Mouse (Mus musculus): ENCODE measurements at regions not wholly inside any gene's neighbourhood (a gene's known extent, or its start where the extent isn't known, plus 50 kb on each side); places are given as distances from the start of the nearest gene placed in this dataset.
"Not testable (repeated sequence)": the region's sequence is repeated elsewhere in the genome, so short reads cannot be mapped to it uniquely, and the experiment has no call there.

DNA sequence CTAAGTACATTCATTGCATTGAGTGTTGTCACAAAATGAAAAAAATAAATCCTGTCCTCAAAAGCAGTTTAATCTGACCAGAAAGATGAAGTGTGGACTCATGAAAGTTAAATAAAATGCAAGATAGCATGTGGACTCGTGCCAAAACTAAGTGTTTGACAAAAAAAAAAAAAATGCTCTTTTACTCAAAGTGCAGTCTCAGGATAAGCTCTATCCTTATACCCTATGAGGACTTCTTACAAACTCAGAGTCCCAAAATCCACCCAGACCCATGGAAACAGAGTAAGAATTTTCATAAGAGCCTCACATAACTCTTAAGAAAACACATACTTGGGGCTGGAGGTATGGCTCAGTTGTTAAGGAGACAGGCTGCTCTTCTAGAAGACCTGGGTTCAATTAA lies 267.7 kb downstream of the Tpbg start:
- TF ChIP-seq FOSL1 (IDR thresholded peaks at IDR 0.05; ENCODE audit: insufficient read depth, low read length, poor library complexity, severe bottlenecking): no peak
- no peak for TF ChIP-seq MYOG (IDR thresholded peaks at IDR 0.05; ENCODE audit: control insufficient read depth, extremely low read depth, insufficient read length)
- no peak for TF ChIP-seq CEBPB (IDR thresholded peaks at IDR 0.05; ENCODE audit: low read depth)
- TF ChIP-seq USF1 (IDR thresholded peaks at IDR 0.05; ENCODE audit: low read depth): no peak
- no peaks in the 10 kb centered on the region for H3K79me2 ChIP-seq (ENCODE audit: control insufficient read depth, insufficient read depth)
- H3K36me3 ChIP-seq (ENCODE audit: control insufficient read depth, insufficient read depth): no peaks in the 10 kb centered on the region
- no peaks in the 10 kb centered on the region for H3K27me3 ChIP-seq (ENCODE audit: control insufficient read depth, insufficient read depth, insufficient read length)
- H3K4me3 ChIP-seq (ENCODE audit: insufficient read depth, poor library complexity, severe bottlenecking): no peak overlapping the region
- H3ac ChIP-seq (ENCODE audit: control insufficient read depth, insufficient read length, low read depth): no peak overlapping the region
- H3K79me3 ChIP-seq (ENCODE audit: low read depth): no peaks in the 10 kb centered on the region

DNA sequence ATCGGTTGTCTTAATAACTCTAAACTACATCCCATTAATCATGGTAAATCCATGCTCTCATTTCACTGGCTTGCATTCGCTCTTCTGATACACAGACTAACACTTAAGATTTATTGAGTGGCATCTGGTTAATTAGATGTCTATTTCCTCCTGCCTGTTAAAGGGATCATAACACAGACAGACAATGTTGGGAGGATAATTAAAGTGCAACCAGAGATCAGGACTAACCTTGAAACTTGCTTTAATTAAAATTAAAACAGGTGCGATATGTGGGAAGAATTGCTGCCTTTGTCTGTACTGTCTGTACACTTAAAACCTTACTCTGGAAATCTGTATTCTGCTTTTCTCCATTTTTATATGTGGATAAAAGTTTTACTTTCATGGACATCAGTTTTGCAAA lies 277.2 kb downstream of the Tpbg start:
- H3K79me2 ChIP-seq (ENCODE audit: control insufficient read depth, insufficient read depth): no peaks in the 10 kb centered on the region
- no peaks in the 10 kb centered on the region for H3K27me3 ChIP-seq (ENCODE audit: control insufficient read depth, insufficient read depth, insufficient read length)
- TF ChIP-seq MYOD1 (IDR thresholded peaks at IDR 0.05; ENCODE audit: control insufficient read depth, insufficient read length, low read depth) (no peak), MYOG (IDR thresholded peaks at IDR 0.05; ENCODE audit: control insufficient read depth, extremely low read depth, insufficient read length) (no peak), CEBPB (IDR thresholded peaks at IDR 0.05; ENCODE audit: low read depth) (no peak)
- H3K36me3 ChIP-seq (ENCODE audit: control insufficient read depth, insufficient read depth): no peaks in the 10 kb centered on the region
- H3K79me3 ChIP-seq (ENCODE audit: low read depth): no peaks in the 10 kb centered on the region
- H3K4me3 ChIP-seq (ENCODE audit: insufficient read depth, poor library complexity, severe bottlenecking): no peak overlapping the region
- H3ac ChIP-seq (ENCODE audit: control insufficient read depth, insufficient read length, low read depth): no peak overlapping the region

DNA sequence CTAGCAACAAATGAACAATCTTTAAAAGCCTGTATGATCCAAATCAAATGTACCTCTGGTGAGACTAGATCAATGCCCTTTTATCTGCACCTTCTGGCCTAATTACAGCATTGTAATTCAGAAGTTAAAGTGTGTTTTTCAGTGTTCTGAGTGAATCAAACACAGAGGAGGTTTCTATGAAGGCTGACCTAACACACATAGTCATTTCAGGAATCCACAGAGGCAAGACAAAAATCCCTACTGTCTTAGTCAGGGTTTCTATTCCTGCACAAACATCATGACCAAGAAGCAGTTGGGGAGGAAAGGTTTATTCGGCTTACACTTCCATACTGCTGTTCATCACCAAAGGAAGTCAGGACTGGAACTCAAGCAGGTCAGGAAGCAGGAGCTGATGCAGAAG lies 293.4 kb downstream of the Tpbg start:
- not testable (repeated sequence) for H3K27me3 ChIP-seq (ENCODE audit: control insufficient read depth, insufficient read depth, insufficient read length); H3K36me3 ChIP-seq (ENCODE audit: control insufficient read depth, insufficient read depth); H3K4me3 ChIP-seq (ENCODE audit: insufficient read depth, poor library complexity, severe bottlenecking); H3K79me3 ChIP-seq (ENCODE audit: low read depth); H3ac ChIP-seq (ENCODE audit: control insufficient read depth, insufficient read length, low read depth); H3K79me2 ChIP-seq (ENCODE audit: control insufficient read depth, insufficient read depth)

DNA sequence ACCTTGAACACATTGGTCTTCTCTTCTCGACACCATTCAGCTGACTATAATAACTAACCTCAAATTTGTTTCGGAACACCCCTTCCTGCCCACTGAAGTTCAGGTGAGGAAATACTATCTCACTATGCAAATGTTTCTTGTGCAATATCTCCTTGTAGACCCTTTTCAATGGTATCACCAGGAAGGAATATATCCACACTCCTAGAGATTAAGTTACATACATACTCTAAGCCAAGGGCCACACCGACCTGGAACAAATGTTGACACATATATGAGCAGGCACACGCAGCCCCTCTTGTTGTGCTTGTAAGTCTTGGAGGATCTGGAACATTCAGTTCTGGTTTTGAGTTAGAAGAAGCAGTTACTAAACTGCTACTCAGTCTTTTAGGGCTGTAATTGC lies 303.7 kb downstream of the Tpbg start:
- no peaks in the 10 kb centered on the region for H3K79me3 ChIP-seq (ENCODE audit: low read depth)
- TF ChIP-seq USF1 (IDR thresholded peaks at IDR 0.05; ENCODE audit: low read depth): no peak
- no peak for TF ChIP-seq MAX (IDR thresholded peaks at IDR 0.05)
- TF ChIP-seq MYOG (IDR thresholded peaks at IDR 0.05; ENCODE audit: control insufficient read depth, extremely low read depth, insufficient read length): no peak
- TF ChIP-seq CTCF (IDR thresholded peaks at IDR 0.05; ENCODE audit: control insufficient read depth, insufficient read depth, insufficient read length): no peak
- no peak for TF ChIP-seq CEBPB (IDR thresholded peaks at IDR 0.05; ENCODE audit: low read depth)
- no peaks in the 10 kb centered on the region for H3K36me3 ChIP-seq (ENCODE audit: control insufficient read depth, insufficient read depth)
- no peak overlapping the region for H3ac ChIP-seq (ENCODE audit: control insufficient read depth, insufficient read length, low read depth)
- no peak overlapping the region for H3K4me3 ChIP-seq (ENCODE audit: insufficient read depth, poor library complexity, severe bottlenecking)
- H3K27me3 ChIP-seq (ENCODE audit: control insufficient read depth, insufficient read depth, insufficient read length): no peaks in the 10 kb centered on the region
- H3K79me2 ChIP-seq (ENCODE audit: control insufficient read depth, insufficient read depth): no peaks in the 10 kb centered on the region

DNA sequence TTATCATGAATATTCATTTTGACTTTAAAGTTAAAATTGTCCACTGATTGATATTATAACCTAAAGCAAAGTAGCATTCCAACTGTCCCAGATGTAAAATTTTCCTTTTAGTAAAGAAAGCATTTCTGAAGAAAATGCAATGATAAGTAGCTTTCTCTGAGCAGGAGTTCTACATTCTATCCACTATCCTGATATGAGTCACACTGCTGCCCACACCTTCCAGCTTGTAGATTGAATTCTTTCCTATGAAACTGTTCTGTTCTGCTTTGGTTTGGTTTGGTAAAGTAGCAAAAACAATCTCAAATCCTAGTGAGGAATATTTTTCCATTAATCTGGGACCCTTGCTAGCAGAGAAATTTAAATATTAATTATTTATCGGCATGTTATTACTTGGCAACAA lies 304.4 kb downstream of the Ube2cbp start:
- TF ChIP-seq CTCF (IDR thresholded peaks at IDR 0.05; ENCODE audit: control insufficient read depth, insufficient read depth, insufficient read length): no peak
- no peak for TF ChIP-seq CEBPB (IDR thresholded peaks at IDR 0.05; ENCODE audit: low read depth)
- no peak for TF ChIP-seq FOSL1 (IDR thresholded peaks at IDR 0.05; ENCODE audit: insufficient read depth, low read length, poor library complexity, severe bottlenecking)
- TF ChIP-seq MAX (IDR thresholded peaks at IDR 0.05): no peak
- no peak for TF ChIP-seq MYOD1 (IDR thresholded peaks at IDR 0.05; ENCODE audit: control insufficient read depth, insufficient read length, low read depth)
- TF ChIP-seq MYOG (IDR thresholded peaks at IDR 0.05; ENCODE audit: control insufficient read depth, extremely low read depth, insufficient read length): no peak
- TF ChIP-seq USF1 (IDR thresholded peaks at IDR 0.05; ENCODE audit: low read depth): no peak
- Histone ChIP-seq H3ac (ENCODE audit: control insufficient read depth, insufficient read length, low read depth) (no peak overlapping the region), H3K79me3 (ENCODE audit: low read depth) (no peaks in the 10 kb centered on the region), H3K4me3 (ENCODE audit: insufficient read depth, poor library complexity, severe bottlenecking) (no peak overlapping the region), H3K79me2 (ENCODE audit: control insufficient read depth, insufficient read depth) (no peaks in the 10 kb centered on the region), H3K36me3 (ENCODE audit: control insufficient read depth, insufficient read depth) (no peaks in the 10 kb centered on the region), H3K27me3 (ENCODE audit: control insufficient read depth, insufficient read depth, insufficient read length) (peaks cover 3% of the 10 kb centered on the region)

DNA sequence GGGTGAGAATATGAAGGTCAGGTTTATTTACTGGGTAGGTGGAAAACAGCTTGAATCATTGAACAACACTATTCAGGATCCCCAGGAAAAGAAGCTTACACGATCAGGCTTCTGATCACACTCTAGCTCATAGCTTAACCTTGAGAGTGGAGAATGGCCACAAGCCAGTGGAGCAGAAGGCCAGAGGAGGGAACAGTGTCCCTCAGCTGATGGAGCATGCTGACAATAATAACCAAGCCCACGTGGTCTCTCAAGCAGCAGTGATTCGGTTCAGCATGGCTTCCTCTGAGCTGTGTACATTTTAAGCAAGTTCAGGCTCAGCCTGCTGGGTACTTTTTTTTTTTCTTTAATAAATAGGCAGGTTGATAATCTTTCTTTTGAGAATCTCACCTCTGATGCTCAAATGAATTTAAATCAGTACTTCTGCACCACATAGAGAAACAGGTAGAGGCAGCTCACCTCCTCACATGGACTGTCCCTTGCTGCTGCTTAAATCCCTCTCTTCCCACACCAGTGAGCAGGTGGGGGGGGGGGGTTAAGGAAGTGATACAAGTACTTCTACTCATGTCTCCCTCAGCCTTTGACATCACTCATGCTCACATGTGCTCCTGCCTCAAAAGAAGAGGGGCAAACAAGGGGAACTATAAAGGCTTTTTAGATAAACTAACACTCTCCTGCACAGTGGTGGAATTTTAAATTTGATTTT lies 298.2 kb downstream of the Ube2cbp start:
- Histone ChIP-seq H3ac (ENCODE audit: control insufficient read depth, insufficient read length, low read depth) (no peak overlapping the region), H3K4me3 (ENCODE audit: insufficient read depth, poor library complexity, severe bottlenecking) (no peak overlapping the region), H3K27me3 (ENCODE audit: control insufficient read depth, insufficient read depth, insufficient read length) (no peaks in the 10 kb centered on the region), H3K79me3 (ENCODE audit: low read depth) (no peaks in the 10 kb centered on the region), H3K79me2 (ENCODE audit: control insufficient read depth, insufficient read depth) (no peaks in the 10 kb centered on the region), H3K36me3 (ENCODE audit: control insufficient read depth, insufficient read depth) (no peaks in the 10 kb centered on the region)
- TF ChIP-seq MAX (IDR thresholded peaks at IDR 0.05) (no peak), USF1 (IDR thresholded peaks at IDR 0.05; ENCODE audit: low read depth) (no peak), MYOG (IDR thresholded peaks at IDR 0.05; ENCODE audit: control insufficient read depth, extremely low read depth, insufficient read length) (no peak), CEBPB (IDR thresholded peaks at IDR 0.05; ENCODE audit: low read depth) (no peak), MYOD1 (IDR thresholded peaks at IDR 0.05; ENCODE audit: control insufficient read depth, insufficient read length, low read depth) (no peak), FOSL1 (IDR thresholded peaks at IDR 0.05; ENCODE audit: insufficient read depth, low read length, poor library complexity, severe bottlenecking) (no peak), CTCF (IDR thresholded peaks at IDR 0.05; ENCODE audit: control insufficient read depth, insufficient read depth, insufficient read length) (no peak)
